Mouse (Mus musculus): ENCODE results near the gene Ap5s1. TPM values are rescaled to one million over a fixed set of nuclear protein-coding genes. Genes with fewer than 3 reads are reported as not detected.

Ap5s1 gene
- polyA plus RNA-seq (2012; rRNA removed) = 51.1 and 54.9 TPM in 2 replicates

GRCm38 (mm10) chr2:131206778-131207177 is at the start of gene Ap5s1:
Gene Ap5s1, plus strand, starts transcription at chr2:131207078.
- no peak for DNase-seq (ENCODE audit: low read depth)

- no peak for DNase-seq (ENCODE audit: low read depth)
Measured at GRCm38 (mm10) chr2:131159491-131159910, 47.4 kb upstream of the Ap5s1 start.

GRCm38 (mm10) chr2:131159938-131160581 is 46.8 kb upstream of the Ap5s1 start, which contains the start of gene 1700037H04Rik:
Gene 1700037H04Rik, minus strand, starts transcription at chr2:131160081.
- DNase-seq (ENCODE audit: low read depth) = peak; percentile 69

- DNase-seq (ENCODE audit: low read depth) = no peak
Measured at GRCm38 (mm10) chr2:131160671-131161111, 46.2 kb upstream of the Ap5s1 start.

GRCm38 (mm10) chr2:131163924-131164323 is 43.0 kb upstream of the Ap5s1 start:
- DNase-seq (ENCODE audit: low read depth) = no peak

- no peak for DNase-seq (ENCODE audit: low read depth)
Measured at GRCm38 (mm10) chr2:131166172-131166571, 40.7 kb upstream of the Ap5s1 start.

- DNase-seq (ENCODE audit: low read depth) = no peak
Measured at GRCm38 (mm10) chr2:131167984-131168383, 38.9 kb upstream of the Ap5s1 start.

- DNase-seq (ENCODE audit: low read depth) = no peak
Measured at GRCm38 (mm10) chr2:131168914-131169313, 38.0 kb upstream of the Ap5s1 start.

GRCm38 (mm10) chr2:131170936-131171335 is 35.9 kb upstream of the Ap5s1 start:
- DNase-seq (ENCODE audit: low read depth) = no peak

- DNase-seq (ENCODE audit: low read depth) = no peak
Measured at GRCm38 (mm10) chr2:131171401-131172104, 35.3 kb upstream of the Ap5s1 start.

- DNase-seq (ENCODE audit: low read depth) = no peak
Measured at GRCm38 (mm10) chr2:131172322-131172721, 34.6 kb upstream of the Ap5s1 start.

GRCm38 (mm10) chr2:131174700-131175099 is 32.2 kb upstream of the Ap5s1 start:
- no peak for DNase-seq (ENCODE audit: low read depth)

- no peak for DNase-seq (ENCODE audit: low read depth)
Measured at GRCm38 (mm10) chr2:131175286-131175944, 31.5 kb upstream of the Ap5s1 start.

GRCm38 (mm10) chr2:131175945-131176309 is 31.0 kb upstream of the Ap5s1 start:
- no peak for DNase-seq (ENCODE audit: low read depth)

GRCm38 (mm10) chr2:131176491-131176890 is 30.4 kb upstream of the Ap5s1 start:
- no peak for DNase-seq (ENCODE audit: low read depth)

- no peak for DNase-seq (ENCODE audit: low read depth)
Measured at GRCm38 (mm10) chr2:131177932-131178331, 28.9 kb upstream of the Ap5s1 start.

- DNase-seq (ENCODE audit: low read depth) = no peak
Measured at GRCm38 (mm10) chr2:131178828-131179245, 28.0 kb upstream of the Ap5s1 start.

GRCm38 (mm10) chr2:131179246-131179886 is 27.5 kb upstream of the Ap5s1 start:
- DNase-seq (ENCODE audit: low read depth) = no peak

- DNase-seq (ENCODE audit: low read depth) = no peak
Measured at GRCm38 (mm10) chr2:131179990-131180587, 26.8 kb upstream of the Ap5s1 start, which contains the start of gene Cenpb. Gene Cenpb, minus strand, starts transcription at chr2:131180067.

- no peak for DNase-seq (ENCODE audit: low read depth)
Measured at GRCm38 (mm10) chr2:131186343-131186742, 20.5 kb upstream of the Ap5s1 start.

- DNase-seq (ENCODE audit: low read depth) = no peak
Measured at GRCm38 (mm10) chr2:131186771-131187601, 19.9 kb upstream of the Ap5s1 start, which contains the start of the genes Cdc25b and Spef1. Gene Cdc25b, plus strand, starts transcription at chr2:131186949. Gene Spef1, minus strand, starts transcription at chr2:131187282.
